Mouse (Mus musculus) gastrocnemius, adult 8-10 months (tissue): ENCODE measurements around the gene Tulp2. TPM values are rescaled to one million over a fixed set of nuclear protein-coding genes. Genes with fewer than 3 reads are reported as not detected.
A peak's percentile ranks its signal among the peaks of the same experiment; 100 is the strongest.

Experiments
- DNase-seq, 2 experiments: peaks; one replicate each; pipeline ENCODE4 v3.0.0; 2022; ENCODE audit warnings: low spot score in 2 of 2
- total RNA-seq, 4 experiments: library from RNA; stranded (reverse); gene quantifications; 2 replicates each; pipeline ENCODE4 v1.2.4; 2022

The Tulp2 gene
- total RNA-seq: not detected

GRCm38 (mm10) chr7:45481374-45481927 lies at the start of gene Tulp2:
Gene Tulp2, plus strand, starts transcription at chr7:45481877.
- DNase-seq: peak in 1 of 2 experiments; percentile 50

DNA sequence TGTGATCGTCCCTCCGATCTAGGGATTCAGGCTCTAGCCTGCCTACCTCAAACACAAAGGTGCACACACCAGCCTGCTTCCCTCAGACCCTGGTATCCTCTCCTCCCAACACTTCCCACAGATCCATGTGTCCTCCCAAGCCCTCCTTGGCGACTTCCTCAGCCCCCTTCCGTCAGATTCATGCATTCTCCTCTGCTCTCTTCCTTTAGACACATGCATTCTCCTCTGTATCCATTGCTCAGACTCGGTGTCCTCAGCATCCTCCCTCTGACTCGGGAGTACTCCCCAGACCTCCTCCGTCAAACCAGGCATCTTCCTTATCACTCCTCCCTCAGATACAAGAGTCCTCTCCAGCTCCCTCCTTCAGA lies 47.9 kb upstream of the Tulp2 start:
- no peak for DNase-seq

DNA sequence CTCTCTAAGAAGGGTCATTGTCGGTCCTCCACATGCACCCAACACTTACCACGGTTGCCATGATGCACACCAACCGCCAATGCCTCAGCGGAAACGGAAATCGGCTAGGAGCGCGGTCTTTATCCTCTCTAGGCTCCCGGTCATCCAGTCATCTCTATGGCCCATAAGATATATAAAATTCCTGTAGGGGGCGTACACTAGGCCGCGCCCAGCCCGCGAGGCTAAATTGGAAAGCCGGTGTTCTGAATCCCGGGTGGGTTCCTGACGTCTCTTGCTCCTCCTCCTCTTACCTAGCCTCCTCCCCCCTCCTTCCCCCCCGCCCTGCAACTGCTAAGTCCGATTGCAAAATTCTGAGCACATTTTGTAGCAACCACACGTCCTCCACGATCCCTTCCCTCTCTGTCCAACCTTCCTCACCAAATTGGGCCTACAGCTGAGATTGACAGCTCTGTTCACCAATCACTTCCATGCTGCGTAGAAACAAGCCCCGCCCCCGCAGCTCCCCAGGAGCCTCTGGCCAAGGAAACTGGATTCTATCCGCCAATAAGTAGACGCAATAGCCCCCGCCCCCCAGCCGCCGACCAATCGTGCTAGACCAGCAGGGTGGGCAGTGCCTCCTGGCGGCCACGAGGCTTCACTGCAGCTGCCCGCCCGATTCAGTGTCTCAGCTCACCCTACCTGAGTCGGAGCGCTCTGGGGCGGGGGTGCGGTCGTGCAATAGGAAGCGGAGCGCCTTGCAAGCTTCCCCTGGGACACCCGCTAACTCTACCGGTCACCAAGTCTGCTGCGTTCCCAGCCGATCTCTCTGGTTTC lies 47.3 kb upstream of the Tulp2 start, which contains the start of gene Gys1:
Gene Gys1 (plus strand): TSS at position 642 of the 813 bp plus-strand sequence.
- DNase-seq: peak; percentile 100

DNA sequence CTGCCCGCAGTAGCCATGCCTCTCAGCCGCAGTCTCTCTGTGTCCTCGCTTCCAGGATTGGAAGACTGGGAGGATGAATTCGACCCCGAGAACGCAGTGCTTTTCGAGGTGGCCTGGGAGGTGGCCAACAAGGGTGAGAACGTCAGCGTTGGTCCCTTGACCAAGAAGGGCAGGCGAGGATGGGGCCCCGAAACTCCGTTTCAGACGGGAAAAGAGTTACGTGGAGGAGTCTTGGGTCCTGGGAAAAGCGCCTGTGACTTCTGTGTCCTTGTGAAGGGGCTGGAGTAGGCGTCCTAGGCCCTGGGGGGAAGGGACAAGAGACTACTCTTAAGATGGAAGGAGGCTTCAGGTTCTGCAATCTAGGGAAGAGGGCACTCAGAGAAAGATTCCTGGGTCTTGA lies 46.6 kb upstream of the Tulp2 start:
- DNase-seq: peak in 1 of 2 experiments; percentile 55

DNA sequence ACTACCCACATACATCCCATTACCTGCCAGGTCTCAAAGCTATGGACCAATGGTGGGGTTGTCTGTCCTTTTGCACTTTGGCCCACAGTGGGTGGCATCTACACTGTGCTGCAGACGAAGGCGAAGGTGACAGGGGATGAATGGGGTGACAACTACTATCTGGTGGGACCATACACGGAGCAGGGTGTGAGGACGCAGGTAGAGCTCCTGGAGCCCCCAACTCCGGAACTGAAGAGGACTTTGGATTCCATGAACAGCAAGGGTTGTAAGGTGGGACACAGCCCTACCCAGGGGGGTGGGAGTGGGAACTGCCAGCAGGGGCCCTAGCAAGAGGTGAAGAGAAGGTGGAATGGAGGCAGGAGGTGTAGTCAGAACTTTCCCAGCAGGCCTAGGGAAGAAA lies 45.2 kb upstream of the Tulp2 start:
- no peak for DNase-seq

GRCm38 (mm10) chr7:45437046-45437445 lies 44.6 kb upstream of the Tulp2 start:
- DNase-seq: no peak

DNA sequence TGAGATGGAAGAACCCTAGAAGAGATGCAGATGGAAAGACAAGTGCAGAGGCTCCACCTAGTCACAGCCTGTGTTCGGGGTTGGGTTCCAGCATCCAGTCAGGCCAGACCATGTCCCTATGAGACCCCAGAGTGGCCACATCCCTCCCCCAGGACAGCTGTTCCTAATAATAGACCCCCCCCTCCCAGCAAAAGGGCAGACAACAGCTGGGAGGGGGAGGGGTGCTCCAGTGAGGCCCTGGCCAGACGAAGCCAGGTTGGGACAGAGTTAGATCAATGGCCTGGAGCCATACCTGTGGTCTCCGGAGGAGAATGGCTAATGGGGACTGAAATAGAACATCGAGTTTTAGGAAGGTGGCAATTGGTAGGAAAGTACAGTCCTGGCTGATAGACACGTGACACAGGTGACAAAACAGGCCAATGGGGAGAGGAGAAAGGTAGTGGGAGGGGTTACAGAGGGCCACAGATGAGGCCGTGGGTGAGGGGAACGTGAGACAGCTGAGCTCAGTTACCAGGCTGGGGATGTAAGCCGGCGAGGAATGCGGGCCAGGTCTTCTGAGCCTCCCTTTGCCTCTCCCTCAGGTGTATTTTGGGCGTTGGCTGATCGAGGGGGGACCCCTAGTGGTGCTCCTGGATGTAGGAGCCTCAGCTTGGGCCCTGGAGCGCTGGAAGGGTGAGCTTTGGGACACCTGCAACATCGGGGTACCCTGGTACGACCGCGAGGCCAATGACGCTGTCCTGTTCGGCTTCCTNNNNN lies 44.0 kb upstream of the Tulp2 start, which contains the start of gene Ruvbl2:
Gene Ruvbl2 (minus strand): TSS at position 576 of the 756 bp plus-strand sequence.
- peak; percentile 66 to 81 for DNase-seq

DNA sequence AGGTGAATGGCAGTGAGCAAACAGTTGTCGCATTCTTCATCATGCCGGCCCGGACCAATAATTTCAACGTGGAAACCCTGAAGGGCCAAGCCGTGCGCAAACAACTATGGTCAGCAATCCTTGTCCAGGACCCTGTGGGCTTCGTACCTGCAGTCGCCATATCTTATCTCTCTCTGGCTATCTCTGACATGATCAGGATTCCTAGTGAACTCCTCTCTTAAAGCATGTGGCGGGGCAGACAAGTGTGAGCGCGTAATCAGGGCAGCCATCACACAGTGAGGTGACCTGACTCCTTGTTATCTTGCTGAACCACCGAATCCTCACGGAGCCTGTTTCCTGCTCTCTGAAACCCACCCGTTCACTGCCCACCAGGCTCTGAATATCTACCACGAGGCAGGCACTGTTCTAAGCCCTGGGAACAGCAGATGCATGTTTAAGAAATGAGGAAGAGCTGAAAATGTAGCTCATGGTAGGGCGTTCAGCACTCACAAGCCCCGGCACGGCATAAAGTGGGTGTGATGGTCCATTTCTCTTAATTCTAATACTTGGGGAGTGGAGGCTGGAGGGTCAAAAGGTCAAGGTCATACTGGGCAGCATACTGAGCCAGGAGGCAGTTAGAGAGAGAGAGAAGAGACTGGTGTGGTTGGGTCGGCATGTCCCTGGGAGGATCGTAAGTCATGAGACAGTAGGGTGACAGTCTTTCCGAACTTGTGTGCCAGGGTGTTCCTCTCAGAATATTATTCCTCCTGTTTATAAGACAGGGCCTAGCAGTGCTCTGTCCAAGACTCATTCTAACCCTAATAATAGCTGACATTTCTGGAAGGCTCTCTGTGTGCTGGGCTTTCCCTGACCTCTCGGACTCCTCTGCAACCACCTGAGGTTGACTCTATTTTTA lies 37.9 kb upstream of the Tulp2 start:
- DNase-seq: peak in 1 of 2 experiments; percentile 37

DNA sequence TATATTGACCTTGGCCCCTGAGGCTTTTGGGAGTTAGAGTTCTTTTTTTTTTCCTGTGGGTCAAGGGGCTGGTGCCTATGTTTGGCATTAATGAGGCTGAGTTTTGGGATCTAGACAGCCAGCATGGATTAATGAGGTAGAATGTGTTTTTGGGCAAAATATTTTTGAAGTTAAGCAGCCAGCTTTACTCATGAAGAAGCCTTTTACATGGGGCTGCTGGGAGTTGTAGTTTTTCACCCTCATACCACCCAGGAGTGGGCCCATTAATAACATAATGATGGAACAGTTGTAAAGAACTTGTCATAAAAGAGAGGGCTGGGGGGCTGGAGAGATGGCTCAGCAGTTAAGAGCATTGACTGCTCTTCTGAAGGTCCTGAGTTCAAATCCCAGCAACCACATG lies 35.1 kb upstream of the Tulp2 start:
- no peak for DNase-seq

- DNase-seq: peak in 1 of 2 experiments; percentile 22
Measured at GRCm38 (mm10) chr7:45447325-45447990, 34.2 kb upstream of the Tulp2 start.

GRCm38 (mm10) chr7:45449974-45450373 lies 31.7 kb upstream of the Tulp2 start:
- DNase-seq: no peak

DNA sequence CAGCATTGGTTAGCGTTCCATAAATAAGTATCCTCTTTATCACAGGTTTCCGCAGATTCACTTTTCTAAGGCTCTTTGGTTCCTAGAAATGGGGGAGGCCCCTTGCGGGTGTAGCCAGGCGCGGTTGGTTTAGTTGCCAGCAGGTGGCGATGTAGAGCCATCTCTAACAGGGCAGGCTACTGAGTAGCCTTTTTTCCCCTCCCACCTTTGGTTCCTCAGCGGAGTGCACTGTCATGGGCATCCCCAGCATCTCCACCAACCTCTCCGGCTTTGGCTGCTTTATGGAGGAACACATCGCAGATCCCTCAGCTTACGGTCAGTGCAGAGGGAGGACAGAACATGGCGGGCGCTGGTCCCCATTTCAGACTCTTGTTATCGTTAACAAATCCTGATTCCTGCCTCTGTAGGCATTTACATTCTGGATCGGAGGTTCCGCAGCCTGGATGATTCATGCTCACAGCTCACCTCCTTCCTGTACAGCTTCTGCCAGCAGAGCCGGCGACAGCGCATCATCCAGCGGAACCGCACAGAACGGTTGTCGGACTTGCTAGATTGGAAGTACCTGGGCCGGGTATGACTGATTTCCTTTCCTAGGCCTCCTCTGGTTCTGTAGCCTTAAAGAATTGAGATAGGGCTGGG lies 30.2 kb upstream of the Tulp2 start:
- DNase-seq: peak; percentile 73 to 74

- DNase-seq: no peak
Measured at GRCm38 (mm10) chr7:45454971-45455370, 26.7 kb upstream of the Tulp2 start.

DNA sequence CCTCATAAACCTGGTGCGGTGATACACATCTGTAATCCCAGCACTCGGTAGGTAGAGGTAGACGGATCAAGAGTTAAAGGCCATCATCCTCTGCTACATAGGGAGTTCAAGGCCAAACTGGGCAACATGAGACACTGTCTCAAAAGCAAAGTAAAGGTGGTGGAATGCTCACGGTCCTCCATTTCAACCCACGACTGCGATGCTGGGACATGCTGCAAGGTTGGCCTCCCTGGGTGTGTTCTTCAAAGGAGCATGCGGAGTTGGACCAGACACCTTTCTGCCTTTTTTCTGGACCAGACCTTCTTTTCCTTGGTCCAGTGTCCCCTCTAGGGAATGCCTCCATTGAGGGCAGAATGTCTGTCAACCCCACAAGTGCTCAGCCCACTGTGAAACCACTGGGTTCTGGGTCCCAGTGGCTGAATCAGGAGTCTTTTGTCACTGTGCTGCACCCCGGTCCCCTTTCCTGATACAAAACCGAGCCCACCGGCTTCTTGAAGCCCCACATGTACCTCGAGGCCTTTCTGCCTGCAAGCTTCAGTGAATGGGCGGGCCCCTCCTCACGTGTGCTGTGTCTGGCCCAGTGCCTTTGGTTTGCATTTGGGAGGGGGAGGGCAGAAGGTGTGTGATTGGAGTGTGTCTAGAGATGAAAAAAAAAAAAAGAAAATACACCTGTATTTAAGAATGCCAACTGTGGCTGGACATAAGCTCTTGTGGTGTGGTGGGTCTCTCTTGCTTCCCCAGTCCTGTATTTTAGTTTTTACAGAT lies 25.6 kb upstream of the Tulp2 start:
- no peak for DNase-seq

- no peak for DNase-seq
Measured at GRCm38 (mm10) chr7:45456721-45457203, 24.9 kb upstream of the Tulp2 start.

GRCm38 (mm10) chr7:45457204-45458060 lies 24.2 kb upstream of the Tulp2 start:
- DNase-seq: no peak

GRCm38 (mm10) chr7:45458748-45459563 lies 22.7 kb upstream of the Tulp2 start:
- peak in 1 of 2 experiments; percentile 58 for DNase-seq
